Mouse (Mus musculus) CH12.LX (cell line): ENCODE data around the gene Psmg3.

ENCODE experiments used
- CTCF ChIP-seq, 2 experiments: IDR thresholded peaks in 1 of 2; conservative IDR thresholded peaks in 1 of 2; 2 replicates each; pipeline ENCODE4 v1.5.1; 2011 to 2012; ENCODE audit warnings: low read depth in 2 of 2, low read length in 2 of 2, improper control_type of control experiment in 1 of 2, inconsistent platforms in 1 of 2, mild to moderate bottlenecking in 1 of 2, moderate library complexity in 1 of 2
- EP300 ChIP-seq: IDR thresholded peaks from 2 replicates; pipeline ENCODE4 v1.6.1; 2011; ENCODE audit warnings: low read length, improper control_type of control experiment
- MAX ChIP-seq: IDR thresholded peaks from 2 replicates; pipeline ENCODE4 v1.6.1; 2011; ENCODE audit warnings: low read length, improper control_type of control experiment
- MEF2A ChIP-seq: IDR thresholded peaks from 2 replicates; pipeline ENCODE4 v1.6.1; 2014; ENCODE audit warnings: low read depth, mild to moderate bottlenecking, inconsistent platforms, low read length, improper control_type of control experiment, borderline replicate concordance
- SMC3 ChIP-seq: IDR thresholded peaks from 2 replicates; pipeline ENCODE4 v1.6.1; 2011; ENCODE audit warnings: low read depth, low read length, improper control_type of control experiment

DNA sequence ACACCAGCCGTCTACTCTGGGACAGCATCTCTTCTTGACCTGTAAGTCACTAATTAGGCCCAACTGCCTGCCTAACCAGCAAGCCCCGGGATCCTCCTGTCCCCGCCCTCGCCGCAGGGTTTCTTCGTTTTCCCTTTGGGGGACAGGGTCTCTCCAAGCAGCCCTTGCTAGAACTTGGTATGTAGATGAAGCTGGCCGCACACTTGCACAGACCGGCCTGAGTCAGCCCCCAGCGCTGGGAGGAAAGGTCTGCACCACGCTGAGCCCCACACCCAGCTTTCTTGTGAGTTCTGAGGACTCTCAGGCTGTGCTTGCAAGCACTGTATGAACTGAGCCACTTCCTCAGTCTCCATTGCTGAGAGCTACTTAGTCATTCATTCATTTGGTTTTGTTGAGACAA, 2.2 kb downstream of the Psmg3 start:
- TF ChIP-seq MEF2A (no peak), EP300 (no peak), CTCF (conservative IDR thresholded peaks at IDR 0.05 in 1 of 2, IDR thresholded peaks at IDR 0.05 in 1 of 2; ENCODE audit: low read depth in 2 of 2, low read length in 2 of 2) (no peak), SMC3 (no peak), MAX (no peak)
